Mouse (Mus musculus) neural tube, embryonic 12.5 days (tissue): Measurements from ENCODE around the gene Nav3. TPM values are rescaled to one million over a fixed set of nuclear protein-coding genes. Genes with fewer than 3 reads are reported as not detected.

Experiments
- ATAC-seq: fragments of 200-750 bp; cut with Nextera tagmentation; 2 replicates; pipeline ENCODE4 v1.8.0; 2017; ENCODE audit warnings: low read depth, mild to moderate bottlenecking, moderate TSS enrichment, moderate library complexity; ENCODE audit not compliant: low FRiP score
- H3K27ac ChIP-seq: fragments of 300-500 bp; sonication (generic); 2 replicates; pipeline ENCODE4 v1.5.1; 2016
- H3K27me3 ChIP-seq: fragments of 300-500 bp; sonication (generic); replicated peaks from 2 replicates; pipeline ENCODE4 v1.6.1; 2016; ENCODE audit warnings: mild to moderate bottlenecking
- H3K36me3 ChIP-seq: fragments of 300-500 bp; sonication (generic); 2 replicates; pipeline ENCODE4 v1.6.1; 2016; ENCODE audit warnings: mild to moderate bottlenecking
- H3K4me1 ChIP-seq: fragments of 300-500 bp; sonication (generic); 2 replicates; pipeline ENCODE4 v1.6.1; 2016
- H3K4me2 ChIP-seq: fragments of 300-500 bp; sonication (generic); replicated peaks from 2 replicates; pipeline ENCODE4 v1.6.1; 2016; ENCODE audit warnings: mild to moderate bottlenecking
- H3K4me3 ChIP-seq: fragments of 300-500 bp; sonication (generic); 2 replicates; pipeline ENCODE4 v1.5.1; 2016
- H3K9ac ChIP-seq: fragments of 300-500 bp; sonication (generic); 2 replicates; pipeline ENCODE4 v1.6.1; 2016; ENCODE audit warnings: mild to moderate bottlenecking
- H3K9me3 ChIP-seq: fragments of 300-500 bp; sonication (generic); 2 replicates; pipeline ENCODE4 v1.6.1; 2016; ENCODE audit warnings: mild to moderate bottlenecking
- WGBS: fragments of 180-500 bp; shearing (Covaris S2); methylation state at CpG from one replicate; pipeline ENCODE4 v1.1.7; 2016; 5-methylcytosine and 5-hydroxymethylcytosine counted together
- polyA plus RNA-seq: library from polyadenylated mRNA; unstranded; fragments of >200 nt; fragmentation: Nextera tagmentation; extraction: Ambion mirVana; gene quantifications from 2 replicates; pipeline ENCODE4 v1.2.1, GENCODE M21; 2016

Gene Nav3
- polyA plus RNA-seq, 1 experiment from 2014 or later: 19.5 TPM

- Histone ChIP-seq H3K9me3 (no peaks in the 10 kb centered on the region), H3K4me3 (no peak overlapping the region), H3K4me2 (no peak overlapping the region), H3K36me3 (no peaks in the 10 kb centered on the region), H3K27me3 (no peaks in the 10 kb centered on the region), H3K9ac (no peak overlapping the region), H3K4me1 (no peaks in the 10 kb centered on the region), H3K27ac (no peak overlapping the region)
- ATAC-seq: no peak
- WGBS: 17% methylated on average over 3 of the region's 3 CpGs
These were observed 455.2 kb downstream of the Nav3 start for GRCm38 (mm10) chr10:110000755-110001247.

- H3K9me3 ChIP-seq: no peaks in the 10 kb centered on the region
- no peaks in the 10 kb centered on the region for H3K27me3 ChIP-seq
- no peak overlapping the region for H3K4me3 ChIP-seq
- no peak overlapping the region for H3K4me2 ChIP-seq
- H3K9ac ChIP-seq: no peak overlapping the region
- 83% methylated on average over 10 of the region's 10 CpGs for WGBS
- no peaks in the 10 kb centered on the region for H3K4me1 ChIP-seq
- H3K27ac ChIP-seq: no peak overlapping the region
- H3K36me3 ChIP-seq: no peaks in the 10 kb centered on the region
- ATAC-seq: no peak
These were observed 456.1 kb downstream of the Nav3 start for GRCm38 (mm10) chr10:109999904-110000303.

DNA sequence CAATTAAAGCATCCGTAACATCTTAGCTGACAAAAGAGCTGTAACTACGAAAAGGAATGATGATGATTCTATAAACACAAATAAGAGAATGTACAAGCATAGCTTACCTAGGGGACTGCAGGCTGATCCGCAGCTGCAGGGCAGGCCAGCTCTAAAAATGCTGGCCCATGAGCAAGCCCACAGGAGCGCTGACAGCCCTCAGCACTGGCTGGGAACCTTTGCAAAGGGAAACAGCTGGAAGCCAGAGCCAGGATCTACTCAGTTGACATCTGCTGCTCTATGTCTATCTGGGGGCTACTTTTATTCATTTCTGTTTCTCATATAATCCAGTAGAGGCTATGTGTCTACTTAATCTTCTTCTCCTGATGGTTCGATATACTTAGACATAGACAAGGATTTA lies 461.7 kb downstream of the Nav3 start:
- WGBS: 79% methylated on average over 5 of the region's 5 CpGs
- no peaks in the 10 kb centered on the region for H3K9me3 ChIP-seq
- H3K9ac ChIP-seq: no peak overlapping the region

GRCm38 (mm10) chr10:109985824-109986485 lies 470.0 kb downstream of the Nav3 start:
- H3K9ac ChIP-seq: no peak overlapping the region
- no peak overlapping the region for H3K27ac ChIP-seq
- H3K4me2 ChIP-seq: no peak overlapping the region
- H3K36me3 ChIP-seq: no peaks in the 10 kb centered on the region
- no peak for ATAC-seq
- no peaks in the 10 kb centered on the region for H3K4me1 ChIP-seq
- H3K9me3 ChIP-seq: no peaks in the 10 kb centered on the region
- 83% methylated on average over 8 of the region's 8 CpGs for WGBS
- no peaks in the 10 kb centered on the region for H3K27me3 ChIP-seq
- no peak overlapping the region for H3K4me3 ChIP-seq

More for the DNA sequence above, 461.7 kb downstream of the Nav3 start:
- H3K4me3 ChIP-seq: no peak overlapping the region
- no peak for ATAC-seq
- H3K36me3 ChIP-seq: no peaks in the 10 kb centered on the region
- no peaks in the 10 kb centered on the region for H3K4me1 ChIP-seq
- H3K27ac ChIP-seq: no peak overlapping the region
- H3K4me2 ChIP-seq: no peak overlapping the region
- H3K27me3 ChIP-seq: no peaks in the 10 kb centered on the region

GRCm38 (mm10) chr10:109976351-109976750 lies 479.7 kb downstream of the Nav3 start:
- no peaks in the 10 kb centered on the region for H3K36me3 ChIP-seq
- H3K4me3 ChIP-seq: no peak overlapping the region
- H3K9ac ChIP-seq: no peak overlapping the region
- no peak overlapping the region for H3K4me2 ChIP-seq
- no peaks in the 10 kb centered on the region for H3K27me3 ChIP-seq
- H3K4me1 ChIP-seq: no peaks in the 10 kb centered on the region
- no peaks in the 10 kb centered on the region for H3K9me3 ChIP-seq
- 82% methylated on average over 8 of the region's 8 CpGs for WGBS
- no peak for ATAC-seq
- no peak overlapping the region for H3K27ac ChIP-seq

GRCm38 (mm10) chr10:109974177-109974576 lies 481.8 kb downstream of the Nav3 start:
- no peak for ATAC-seq
- 79% methylated on average over 4 of the region's 4 CpGs for WGBS
- H3K27me3 ChIP-seq: no peaks in the 10 kb centered on the region

GRCm38 (mm10) chr10:109973483-109973882 lies 482.5 kb downstream of the Nav3 start:
- no peak overlapping the region for H3K4me3 ChIP-seq
- no peaks in the 10 kb centered on the region for H3K9me3 ChIP-seq
- H3K9ac ChIP-seq: no peak overlapping the region
- no peaks in the 10 kb centered on the region for H3K27me3 ChIP-seq
- no peaks in the 10 kb centered on the region for H3K4me1 ChIP-seq
- H3K36me3 ChIP-seq: no peaks in the 10 kb centered on the region
- WGBS: 63% methylated on average over 3 of the region's 3 CpGs
- H3K4me2 ChIP-seq: no peak overlapping the region
- no peak overlapping the region for H3K27ac ChIP-seq
- no peak for ATAC-seq

More at GRCm38 (mm10) chr10:109974177-109974576, 481.8 kb downstream of the Nav3 start:
- H3K4me1 ChIP-seq: no peaks in the 10 kb centered on the region
- H3K36me3 ChIP-seq: no peaks in the 10 kb centered on the region
- H3K4me2 ChIP-seq: no peak overlapping the region
- H3K9me3 ChIP-seq: no peaks in the 10 kb centered on the region
- no peak overlapping the region for H3K9ac ChIP-seq
- H3K27ac ChIP-seq: no peak overlapping the region
- H3K4me3 ChIP-seq: no peak overlapping the region

GRCm38 (mm10) chr10:109950296-109950695 lies 505.7 kb downstream of the Nav3 start:
- H3K27ac ChIP-seq: no peak overlapping the region
- no peak overlapping the region for H3K4me2 ChIP-seq
- H3K27me3 ChIP-seq: no peaks in the 10 kb centered on the region
- H3K36me3 ChIP-seq: no peaks in the 10 kb centered on the region
- H3K9ac ChIP-seq: no peak overlapping the region
- H3K4me3 ChIP-seq: no peak overlapping the region
- no peak for ATAC-seq
- H3K4me1 ChIP-seq: no peaks in the 10 kb centered on the region
- H3K9me3 ChIP-seq: no peaks in the 10 kb centered on the region
- WGBS: 82% methylated on average over 3 of the region's 3 CpGs

- no peak overlapping the region for H3K9ac ChIP-seq
- 61% methylated on average over 5 of the region's 5 CpGs for WGBS
- H3K27me3 ChIP-seq: no peaks in the 10 kb centered on the region
- H3K4me3 ChIP-seq: no peak overlapping the region
- no peaks in the 10 kb centered on the region for H3K36me3 ChIP-seq
- ATAC-seq: no peak
- H3K4me1 ChIP-seq: peaks cover 9% of the 10 kb centered on the region; the same call in 1 of the 2 replicates
- H3K9me3 ChIP-seq: no peaks in the 10 kb centered on the region
- H3K4me2 ChIP-seq: no peak overlapping the region
- no peak overlapping the region for H3K27ac ChIP-seq
These were observed 526.7 kb downstream of the Nav3 start for GRCm38 (mm10) chr10:109929319-109929622.

- H3K27me3 ChIP-seq: no peaks in the 10 kb centered on the region
- no peak overlapping the region for H3K4me2 ChIP-seq
- H3K27ac ChIP-seq: no peak overlapping the region
- 55% methylated on average over 8 of the region's 8 CpGs for WGBS
- ATAC-seq: no peak
- H3K9ac ChIP-seq: no peak overlapping the region
- peaks cover 9% of the 10 kb centered on the region; the same call in 1 of the 2 replicates for H3K4me1 ChIP-seq
- no peak overlapping the region for H3K4me3 ChIP-seq
- no peaks in the 10 kb centered on the region for H3K9me3 ChIP-seq
- no peaks in the 10 kb centered on the region for H3K36me3 ChIP-seq
These were observed 527.3 kb downstream of the Nav3 start for GRCm38 (mm10) chr10:109928547-109929318.

- Histone ChIP-seq H3K4me3 (no peak overlapping the region), H3K4me1 (peaks cover 9% of the 10 kb centered on the region; the same call in 1 of the 2 replicates), H3K27ac (no peak overlapping the region), H3K9me3 (no peaks in the 10 kb centered on the region), H3K27me3 (no peaks in the 10 kb centered on the region), H3K4me2 (no peak overlapping the region), H3K9ac (no peak overlapping the region), H3K36me3 (no peaks in the 10 kb centered on the region)
- 73% methylated on average over 3 of the region's 3 CpGs for WGBS
- ATAC-seq: no peak
These were observed 529.9 kb downstream of the Nav3 start for GRCm38 (mm10) chr10:109926149-109926548.

DNA sequence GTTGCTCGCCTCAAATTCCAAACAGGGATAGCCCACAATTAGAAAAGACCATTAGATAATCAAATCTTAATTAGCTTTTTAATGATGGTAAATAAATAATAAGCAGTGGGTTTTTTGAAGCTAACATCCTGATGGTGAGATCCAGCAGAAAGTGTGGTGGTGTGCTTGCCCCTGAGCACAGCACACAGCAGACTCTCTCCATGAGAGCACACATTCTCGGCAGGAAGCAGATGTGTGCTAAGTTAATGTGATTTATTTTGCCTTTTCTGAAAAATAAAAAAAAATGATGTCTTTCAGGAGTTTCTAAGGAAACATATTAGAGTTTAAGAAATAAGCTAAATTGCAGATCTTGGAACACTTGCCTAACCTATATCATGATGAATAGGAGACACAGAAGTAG lies 531.9 kb downstream of the Nav3 start:
- Histone ChIP-seq H3K9me3 (no peaks in the 10 kb centered on the region), H3K27ac (no peak overlapping the region), H3K9ac (no peak overlapping the region), H3K27me3 (no peaks in the 10 kb centered on the region), H3K4me2 (no peak overlapping the region), H3K4me1 (peaks cover 4% of the 10 kb centered on the region; the same call in 1 of the 2 replicates), H3K36me3 (no peaks in the 10 kb centered on the region), H3K4me3 (no peak overlapping the region)
- WGBS: 79% methylated on average over 2 of the region's 2 CpGs
- no peak for ATAC-seq
